Mouse (Mus musculus): ENCODE results near the gene Wdr4. TPM values are rescaled to one million over a fixed set of nuclear protein-coding genes. Genes with fewer than 3 reads are reported as not detected.

Wdr4 gene
- polyA plus RNA-seq, 1 experiment from 2014 or later, result 28.9 TPM

DNA sequence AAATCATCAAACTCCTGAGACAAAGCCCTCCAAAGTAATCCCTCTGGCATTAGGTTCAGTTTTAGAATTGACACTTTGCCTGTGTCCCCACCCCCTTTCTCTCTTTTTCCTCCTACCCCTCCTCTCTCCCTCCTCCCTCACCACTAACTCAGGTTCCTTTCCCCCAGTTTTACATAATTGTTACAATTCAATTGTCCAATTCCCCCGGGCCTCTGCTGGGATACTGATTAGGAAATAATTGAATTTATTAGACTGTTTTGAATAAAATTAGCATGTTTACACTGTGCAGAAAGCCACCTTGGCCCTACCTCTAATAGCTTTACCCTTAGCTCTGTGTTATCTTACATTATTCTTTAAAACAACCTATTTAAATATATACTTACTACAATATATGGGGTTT lies 5.1 kb downstream of the Wdr4 start:
- in situ Hi-C loops (cut with MboI; ENCODE audit: low pct_unique_long_range_greater_than_20kb), result loop anchor here (10.0 kb wide), 2 partner anchors 150 to 510 kb away; no protein-coding TSS in a partner anchor
- POLR2A ChIA-PET, result no interaction called here
- DNase-seq (ENCODE audit: low read depth, low spot score) (no peak), ATAC-seq (no peak)
- CTCF ChIA-PET, result no interaction called here
- H3K27me3 ChIP-seq, result no peaks in the 10 kb centered on the region
- no peak for TF ChIP-seq CTCF (IDR thresholded peaks at IDR 0.05)

DNA sequence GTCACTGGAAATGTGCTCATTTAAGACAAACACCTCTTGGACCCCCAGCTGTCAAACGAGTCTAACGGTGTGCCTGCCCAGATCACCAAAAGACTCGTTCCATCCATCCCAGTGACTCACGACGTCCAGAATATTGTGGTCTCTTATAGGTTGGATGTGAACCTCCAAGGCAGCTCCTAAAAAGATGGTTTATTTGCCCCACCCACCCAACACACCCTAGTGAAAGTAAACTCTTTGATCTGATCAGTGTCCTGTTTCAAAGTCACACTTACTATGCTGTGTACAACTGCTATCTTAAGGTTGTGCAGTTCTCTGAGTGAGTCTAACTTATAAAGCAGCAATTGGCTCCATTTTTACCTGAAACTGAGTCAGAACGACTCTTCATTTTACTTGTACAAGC lies 7.2 kb downstream of the Wdr4 start:
- TF ChIP-seq CTCF (IDR thresholded peaks at IDR 0.05), result no peak
- in situ Hi-C loops (cut with MboI; ENCODE audit: low pct_unique_long_range_greater_than_20kb), result loop anchor here (10.0 kb wide), 2 partner anchors 152 to 512 kb away; no protein-coding TSS in a partner anchor
- ATAC-seq, result no peak

DNA sequence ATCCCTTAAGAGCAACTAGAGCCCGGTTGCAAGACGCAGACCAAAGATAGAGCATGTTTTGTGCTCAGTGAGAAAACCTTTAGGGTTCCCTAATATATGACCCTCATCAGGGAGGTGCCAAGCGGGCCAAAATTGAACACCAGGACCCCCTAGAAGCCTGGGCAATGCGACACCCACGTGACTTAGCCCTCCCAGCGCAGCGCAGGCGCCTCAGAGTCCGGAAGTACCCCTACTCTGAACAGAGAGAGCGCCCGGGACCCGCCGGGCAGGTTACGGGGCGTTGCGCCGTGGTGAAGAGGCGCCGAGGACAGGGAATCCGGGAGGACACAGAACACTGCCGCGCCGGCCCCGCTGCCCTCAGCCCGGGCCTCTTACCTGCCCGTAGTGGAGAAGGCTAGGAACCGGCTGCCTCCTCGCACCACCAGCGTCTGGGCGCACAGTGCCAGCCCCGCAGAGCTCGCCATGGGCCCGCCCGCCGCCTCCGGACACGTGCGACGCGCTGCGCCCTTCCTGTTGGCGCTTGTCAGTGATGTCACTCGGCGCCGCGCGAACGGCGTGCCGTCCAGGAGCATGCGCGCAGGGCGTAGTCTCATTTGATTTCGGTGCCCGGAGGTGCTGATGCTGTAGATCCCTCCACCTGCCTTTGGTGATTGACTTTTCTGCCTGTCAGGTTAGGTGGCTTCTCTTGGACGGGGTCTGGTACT lies 7.8 kb downstream of the Wdr4 start:
- no peak for TF ChIP-seq CTCF (IDR thresholded peaks at IDR 0.05)
- in situ Hi-C loops (cut with MboI; ENCODE audit: low pct_unique_long_range_greater_than_20kb), result loop anchor here (10.0 kb wide), 2 partner anchors 153 to 513 kb away; no protein-coding TSS in a partner anchor
- POLR2A ChIA-PET, result interaction anchor here (1.3 kb wide), 1 partner anchor 10 kb away, joined by 3 read pairs; no protein-coding TSS in a partner anchor
- CTCF ChIA-PET, result no interaction called here
- DNase-seq (ENCODE audit: low read depth, low spot score) (no peak), ATAC-seq (peak; percentile 84)
- H3K27me3 ChIP-seq, result no peaks in the 10 kb centered on the region

More for the DNA sequence above, 7.2 kb downstream of the Wdr4 start:
- POLR2A ChIA-PET, result interaction anchor here (1.3 kb wide), 1 partner anchor 10 kb away, joined by 3 read pairs; no protein-coding TSS in a partner anchor
- no peaks in the 10 kb centered on the region for H3K27me3 ChIP-seq
- CTCF ChIA-PET, result no interaction called here
- DNase-seq (ENCODE audit: low read depth, low spot score), result no peak

DNA sequence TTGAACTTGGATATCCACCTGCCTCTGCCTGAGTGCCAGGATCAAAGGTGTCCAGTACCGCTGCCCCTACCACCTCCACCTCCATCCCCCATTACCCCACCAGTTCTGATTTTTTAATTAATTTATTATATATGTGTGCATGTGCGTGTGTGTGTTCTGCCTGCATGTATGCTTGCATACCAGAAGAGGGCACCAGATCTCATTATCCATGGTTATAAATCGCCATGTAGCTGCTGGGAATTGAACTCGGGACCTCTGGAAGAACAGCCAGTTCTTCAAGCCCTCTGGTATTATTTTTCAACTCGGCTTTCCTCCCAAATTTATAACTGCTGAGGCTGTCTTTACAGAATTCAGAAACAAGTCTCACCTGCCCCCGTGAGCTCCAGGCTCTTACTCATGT lies 8.8 kb downstream of the Wdr4 start:
- ATAC-seq (no peak), DNase-seq (ENCODE audit: low read depth, low spot score) (no peak)
- POLR2A ChIA-PET, result no interaction called here
- H3K27me3 ChIP-seq, result no peaks in the 10 kb centered on the region
- CTCF ChIA-PET, result no interaction called here
- in situ Hi-C loops (cut with MboI; ENCODE audit: low pct_unique_long_range_greater_than_20kb), result loop anchor here (10.0 kb wide), 2 partner anchors 154 to 514 kb away; no protein-coding TSS in a partner anchor
- TF ChIP-seq CTCF (IDR thresholded peaks at IDR 0.05), result no peak

DNA sequence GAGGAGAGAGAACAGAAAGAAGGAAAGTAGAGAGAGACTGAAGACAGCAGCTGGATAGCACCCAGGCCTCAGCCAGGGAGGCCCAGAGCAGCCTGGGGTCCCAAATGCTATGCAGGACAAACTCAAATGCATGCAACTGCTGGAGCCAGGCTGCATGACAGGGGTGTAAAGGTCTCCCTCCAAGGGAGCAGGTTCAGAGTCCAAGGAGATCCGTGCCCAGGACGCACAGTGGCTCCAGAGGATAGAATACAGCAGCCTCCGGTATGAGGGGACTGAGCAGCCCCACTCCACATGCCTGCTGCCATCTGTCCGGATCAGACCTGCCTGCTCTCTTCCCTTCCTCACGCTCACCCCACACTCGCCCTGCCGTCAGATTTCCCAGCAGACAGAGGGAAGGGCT lies 13.5 kb downstream of the Wdr4 start:
- DNase-seq (ENCODE audit: low read depth, low spot score) (no peak), ATAC-seq (no peak)
- in situ Hi-C loops (cut with MboI; ENCODE audit: low pct_unique_long_range_greater_than_20kb), result no loop called here
- ChIA-PET CTCF (no interaction called here), POLR2A (no interaction called here)
- no peaks in the 10 kb centered on the region for H3K27me3 ChIP-seq
- no peak for TF ChIP-seq CTCF (IDR thresholded peaks at IDR 0.05)

DNA sequence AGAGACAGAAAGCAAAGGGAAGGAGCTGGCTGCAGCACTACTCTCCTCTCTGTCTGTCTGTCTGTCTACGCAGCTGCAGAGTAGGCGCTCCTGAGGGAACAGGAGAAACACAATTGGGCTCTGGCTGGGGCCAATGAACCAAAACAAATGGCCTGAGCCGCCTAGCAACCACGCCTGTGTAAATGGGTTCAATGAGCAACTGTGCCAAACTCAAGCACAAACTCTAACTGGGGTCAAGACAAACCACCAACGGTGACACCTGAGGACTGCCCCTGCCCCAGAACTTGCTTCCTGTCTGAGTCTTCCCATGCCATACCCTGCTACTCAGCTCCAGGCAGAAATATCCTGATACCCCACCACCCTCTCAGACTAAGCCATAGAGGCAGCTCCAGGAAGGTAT lies 14.8 kb downstream of the Wdr4 start:
- ATAC-seq (no peak), DNase-seq (ENCODE audit: low read depth, low spot score) (no peak)
- in situ Hi-C loops (cut with MboI; ENCODE audit: low pct_unique_long_range_greater_than_20kb), result no loop called here
- no peaks in the 10 kb centered on the region for H3K27me3 ChIP-seq
- POLR2A ChIA-PET, result interaction anchor here (0.6 kb wide), 1 partner anchor 14 kb away, joined by 3 read pairs; no protein-coding TSS in a partner anchor
- CTCF ChIA-PET, result interaction anchor here (2.3 kb wide), 1 partner anchor 12 kb away, joined by 9 read pairs; no protein-coding TSS in a partner anchor
- TF ChIP-seq CTCF (IDR thresholded peaks at IDR 0.05), result no peak

DNA sequence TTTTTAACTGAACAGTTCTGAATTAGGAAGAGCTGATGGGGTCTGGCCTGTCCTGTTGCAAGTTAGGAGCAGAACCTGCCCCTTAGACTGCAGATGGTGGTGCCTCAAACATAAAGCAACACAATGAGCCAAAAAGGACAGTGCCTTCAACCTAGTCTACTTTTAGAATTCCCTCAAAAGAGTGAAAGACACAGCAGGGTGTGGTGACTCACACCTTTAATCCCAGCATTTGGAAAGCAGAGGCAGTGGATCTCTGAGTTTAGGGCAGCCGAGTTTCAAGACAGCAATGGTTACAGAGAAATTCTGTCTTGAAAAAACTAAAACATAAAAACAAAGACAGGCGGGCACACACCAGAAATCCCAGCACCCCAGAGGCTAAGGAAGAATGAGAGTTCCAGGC lies 15.8 kb downstream of the Wdr4 start:
- DNase-seq (ENCODE audit: low read depth, low spot score), result no peak
- no peak for ATAC-seq
- POLR2A ChIA-PET, result no interaction called here
- CTCF ChIA-PET, result interaction anchor here (1.0 to 2.3 kb wide), 2 partner anchors 11 to 249 kb away, joined by 3 to 9 read pairs; no protein-coding TSS in a partner anchor
- no peak for TF ChIP-seq CTCF (IDR thresholded peaks at IDR 0.05)
- in situ Hi-C loops (cut with MboI; ENCODE audit: low pct_unique_long_range_greater_than_20kb), result no loop called here
- no peaks in the 10 kb centered on the region for H3K27me3 ChIP-seq

DNA sequence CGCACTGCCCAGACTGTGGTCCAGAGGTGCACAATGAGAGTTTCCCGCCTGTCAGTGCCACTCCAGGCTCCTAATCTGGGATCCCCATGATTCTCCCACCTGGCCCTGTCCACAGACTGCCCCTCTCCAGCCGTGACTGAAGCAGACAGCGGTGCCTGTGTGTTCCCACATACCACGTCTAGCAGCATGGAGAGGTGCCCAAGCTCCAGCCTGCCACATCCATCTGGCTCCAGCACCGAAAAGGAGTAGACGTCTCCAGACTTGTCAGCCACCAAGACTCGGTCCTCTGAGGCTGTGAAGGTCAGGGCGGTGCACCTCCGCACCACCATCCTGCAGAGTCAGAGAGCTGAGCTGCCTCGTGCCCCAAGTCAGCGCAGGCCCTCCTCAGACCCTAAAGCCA lies 16.4 kb downstream of the Wdr4 start:
- POLR2A ChIA-PET, result interaction anchor here (1.8 kb wide), 1 partner anchor 9 kb away, joined by 3 read pairs; no protein-coding TSS in a partner anchor
- DNase-seq (ENCODE audit: low read depth, low spot score) (no peak), ATAC-seq (no peak)
- no peaks in the 10 kb centered on the region for H3K27me3 ChIP-seq
- no peak for TF ChIP-seq CTCF (IDR thresholded peaks at IDR 0.05)
- CTCF ChIA-PET, result interaction anchor here (2.3 kb wide), 1 partner anchor 11 kb away, joined by 9 read pairs; no protein-coding TSS in a partner anchor
- in situ Hi-C loops (cut with MboI; ENCODE audit: low pct_unique_long_range_greater_than_20kb), result no loop called here

DNA sequence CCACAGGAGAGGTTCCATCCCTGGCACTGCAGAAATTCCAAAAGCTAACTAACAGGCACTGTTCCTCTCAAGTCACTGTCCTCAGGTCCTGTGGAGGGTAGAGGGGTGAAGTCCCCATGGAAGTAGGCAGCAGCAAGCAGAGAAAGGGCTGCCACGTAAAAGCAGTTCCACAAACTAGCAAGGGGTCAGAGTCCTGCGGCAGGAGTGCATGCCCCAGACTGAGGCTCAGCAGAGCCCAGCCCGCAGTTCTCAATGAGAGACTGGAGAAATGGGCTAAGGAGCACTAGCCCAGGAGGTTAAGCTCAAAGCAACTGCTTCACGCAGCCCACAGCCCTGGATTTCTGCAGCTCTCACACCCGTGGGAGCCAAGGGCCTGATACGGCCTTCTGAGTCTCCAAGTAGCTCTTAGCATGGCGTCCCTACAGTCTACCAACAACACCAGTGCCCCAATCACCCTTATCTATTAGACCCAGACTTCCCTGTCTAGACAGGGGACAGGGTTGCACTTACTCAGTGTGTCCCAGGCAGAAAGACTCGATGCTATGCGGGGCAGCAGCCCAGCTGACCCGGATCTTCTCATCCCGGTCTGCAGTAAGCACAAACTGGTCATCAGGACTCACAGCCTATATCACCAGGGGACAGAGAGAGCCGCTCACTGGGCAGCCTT lies 17.4 kb downstream of the Wdr4 start:
- in situ Hi-C loops (cut with MboI; ENCODE audit: low pct_unique_long_range_greater_than_20kb), result no loop called here
- H3K27me3 ChIP-seq, result no peaks in the 10 kb centered on the region
- ChIA-PET POLR2A (interaction anchor here (1.8 kb wide), 1 partner anchor 10 kb away, joined by 3 read pairs; no protein-coding TSS in a partner anchor), CTCF (interaction anchor here (2.4 kb wide), 1 partner anchor 10 kb away, joined by 10 read pairs; no protein-coding TSS in a partner anchor)
- TF ChIP-seq CTCF (IDR thresholded peaks at IDR 0.05), result no peak
- ATAC-seq (no peak), DNase-seq (ENCODE audit: low read depth, low spot score) (no peak)

DNA sequence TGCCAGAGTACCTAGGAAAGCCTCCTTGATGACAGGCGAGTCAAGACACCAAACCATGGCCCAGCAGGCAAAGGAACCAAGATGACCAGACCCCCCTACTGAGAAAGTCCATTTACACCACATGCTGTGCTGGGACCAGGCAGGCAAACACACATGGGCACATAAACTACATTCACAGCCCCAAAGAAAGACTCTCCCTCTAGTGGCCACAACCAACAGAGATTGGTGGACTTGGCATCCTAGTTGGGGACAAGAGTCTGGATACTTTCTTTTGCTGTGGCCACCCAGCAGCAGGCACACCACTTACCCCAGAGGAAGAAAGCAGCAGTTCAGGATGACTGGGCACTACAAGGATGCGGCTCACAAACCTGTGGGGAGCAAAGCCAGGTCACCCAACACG lies 18.9 kb downstream of the Wdr4 start:
- ATAC-seq (no peak), DNase-seq (ENCODE audit: low read depth, low spot score) (no peak)
- ChIA-PET POLR2A (no interaction called here), CTCF (interaction anchor here (2.4 kb wide), 1 partner anchor 8 kb away, joined by 10 read pairs; no protein-coding TSS in a partner anchor)
- in situ Hi-C loops (cut with MboI; ENCODE audit: low pct_unique_long_range_greater_than_20kb), result no loop called here
- no peaks in the 10 kb centered on the region for H3K27me3 ChIP-seq
- TF ChIP-seq CTCF (IDR thresholded peaks at IDR 0.05), result no peak

DNA sequence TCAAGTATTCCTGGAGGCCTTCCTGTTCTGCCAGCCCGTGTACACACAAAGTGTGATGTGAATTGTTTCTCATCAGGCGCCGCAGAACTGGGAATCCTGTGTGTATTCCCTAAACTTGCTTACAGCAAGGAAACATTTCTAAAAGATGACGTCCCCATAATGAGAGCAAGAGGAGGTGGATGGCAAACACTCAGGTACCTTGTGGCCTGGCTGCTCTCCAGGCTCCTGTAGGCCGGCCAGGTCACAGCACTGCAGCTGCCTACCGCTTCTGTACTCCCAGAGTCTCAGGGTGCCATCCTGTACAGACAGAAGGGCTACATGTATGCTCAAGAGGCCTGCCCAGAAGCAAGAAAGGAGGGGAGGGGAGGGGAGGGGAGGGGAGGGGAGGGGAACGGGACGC lies 19.4 kb downstream of the Wdr4 start:
- CTCF ChIA-PET, result interaction anchor here (2.4 kb wide), 1 partner anchor 8 kb away, joined by 10 read pairs; no protein-coding TSS in a partner anchor
- in situ Hi-C loops (cut with MboI; ENCODE audit: low pct_unique_long_range_greater_than_20kb), result no loop called here
- POLR2A ChIA-PET, result no interaction called here
- no peak for DNase-seq (ENCODE audit: low read depth, low spot score)
- no peaks in the 10 kb centered on the region for H3K27me3 ChIP-seq
- no peak for TF ChIP-seq CTCF (IDR thresholded peaks at IDR 0.05)
- no peak for ATAC-seq

All from Patski (cell line).